Mouse (Mus musculus) retina, postnatal 1 day (tissue): ENCODE data around the gene Tfdp2.
"Not testable (repeated sequence)": the region's sequence is repeated elsewhere in the genome, so short reads cannot be mapped to it uniquely, and the experiment has no call there.

Source experiments
- DNase-seq: peaks from one replicate; pipeline ENCODE4 v3.0.0-alpha.2; 2012

Gene Tfdp2

DNA sequence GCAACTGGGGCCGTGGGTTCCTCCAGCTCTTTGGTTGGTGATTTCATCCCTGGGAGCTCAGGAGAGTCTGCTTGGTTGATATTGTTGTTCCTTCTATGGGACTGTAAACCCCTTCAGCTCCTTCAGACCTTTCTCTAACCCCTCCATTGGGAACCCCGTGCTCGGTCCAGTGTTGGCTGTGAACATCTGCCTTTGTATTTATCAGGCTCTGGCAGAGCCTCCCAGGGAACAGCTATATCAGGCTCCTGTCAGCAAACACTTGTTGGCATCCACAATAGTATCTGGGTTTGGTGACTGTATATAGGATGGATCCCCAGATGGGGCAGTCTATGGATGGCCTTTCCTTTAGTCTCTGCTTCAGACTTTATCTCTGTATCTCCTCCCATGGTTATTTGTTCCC is 116.0 kb downstream of the Tfdp2 start:
- no peak for DNase-seq

GRCm38 (mm10) chr9:96319333-96319732 is 123.3 kb downstream of the Tfdp2 start:
- no peak for DNase-seq

GRCm38 (mm10) chr9:96320551-96320980 is 124.5 kb downstream of the Tfdp2 start:
- DNase-seq, result no peak

DNA sequence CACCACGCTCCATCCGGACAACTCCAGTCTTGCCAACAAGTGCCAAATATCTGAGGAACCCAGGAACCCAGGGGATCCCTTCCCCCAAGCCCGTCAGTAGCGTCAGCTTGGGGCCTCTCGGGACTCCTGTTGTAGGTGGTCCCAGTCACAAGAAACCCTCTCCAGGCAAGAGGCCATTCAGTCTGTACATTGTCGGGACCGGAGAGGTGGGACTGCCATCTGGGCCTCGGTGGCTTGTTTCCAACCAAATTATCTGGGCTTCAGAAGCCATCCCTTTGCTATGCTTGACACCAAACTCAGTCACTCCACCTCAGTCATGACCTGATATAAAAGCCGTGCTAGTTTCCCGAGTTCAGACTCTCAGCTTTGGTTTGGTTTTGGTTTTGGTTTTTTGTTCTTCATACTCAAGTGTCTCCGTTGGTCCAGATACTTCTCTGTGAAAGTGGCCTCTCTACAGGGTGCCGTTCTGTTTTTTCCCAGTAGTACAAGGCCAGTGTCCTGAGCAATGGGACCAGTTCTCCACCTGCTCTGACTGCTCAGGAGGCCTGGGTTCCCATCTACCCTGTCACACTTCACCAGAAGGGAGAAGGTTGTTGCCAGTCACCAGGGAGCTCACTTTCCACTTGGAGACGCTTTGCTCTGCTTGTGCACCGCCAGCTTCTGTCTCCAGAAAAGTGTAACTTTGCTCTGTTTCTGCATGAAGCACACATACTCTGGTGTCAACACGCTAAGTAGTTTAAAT is 126.5 kb downstream of the Tfdp2 start:
- no peak for DNase-seq

DNA sequence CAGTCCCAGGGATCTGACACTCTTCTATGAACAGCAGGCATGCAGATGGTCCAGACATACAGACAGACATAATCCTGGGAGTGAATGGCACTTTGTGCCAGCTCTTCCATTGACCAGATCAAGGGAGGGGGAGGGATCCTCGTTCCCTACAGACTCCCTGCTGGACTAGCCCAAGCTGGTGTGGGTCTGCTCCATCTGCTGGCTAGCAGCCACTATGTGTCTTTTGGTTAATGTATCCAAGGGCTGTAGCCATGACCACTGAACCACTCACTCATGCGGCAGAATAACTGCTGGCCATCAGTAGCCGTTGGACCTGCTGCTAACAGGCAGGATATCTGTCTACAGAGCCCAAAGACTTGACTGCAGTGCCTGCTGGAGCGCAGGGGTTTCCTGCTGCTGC is 128.4 kb downstream of the Tfdp2 start:
- DNase-seq, result peak; percentile 86

GRCm38 (mm10) chr9:96326496-96326923 is 130.4 kb downstream of the Tfdp2 start:
- no peak for DNase-seq

GRCm38 (mm10) chr9:96328226-96328625 is 132.2 kb downstream of the Tfdp2 start:
- no peak for DNase-seq

- DNase-seq, result no peak
Observed at GRCm38 (mm10) chr9:96331146-96331545, 135.1 kb downstream of the Tfdp2 start.

GRCm38 (mm10) chr9:96345750-96346149 is 149.7 kb downstream of the Tfdp2 start:
- DNase-seq, result no peak

- DNase-seq, result no peak
Observed at GRCm38 (mm10) chr9:96348885-96349284, 152.8 kb downstream of the Tfdp2 start.

- peak; percentile 79 for DNase-seq
Observed at GRCm38 (mm10) chr9:96350010-96350409, 153.9 kb downstream of the Tfdp2 start.

DNA sequence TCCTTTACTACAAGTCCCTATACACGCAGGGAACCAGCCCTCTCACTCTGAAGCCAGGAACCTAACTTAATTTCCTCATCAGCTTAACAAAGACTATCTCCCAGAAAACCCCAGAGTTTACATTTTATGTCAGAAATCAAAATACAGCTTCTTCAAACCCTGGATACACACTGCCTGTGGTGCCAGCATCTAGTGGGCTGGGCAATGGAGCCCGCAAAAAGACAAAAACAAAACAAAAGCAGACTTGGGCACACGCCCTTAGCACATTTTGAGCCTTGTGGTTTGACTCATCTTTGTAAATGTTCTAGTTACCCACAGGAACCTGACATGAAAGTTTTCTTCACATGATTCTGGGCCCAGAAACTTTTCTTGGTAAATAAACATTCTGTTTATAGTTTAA is 154.4 kb downstream of the Tfdp2 start:
- no peak for DNase-seq

GRCm38 (mm10) chr9:96351771-96352170 is 155.7 kb downstream of the Tfdp2 start:
- DNase-seq, result not testable (repeated sequence)

DNA sequence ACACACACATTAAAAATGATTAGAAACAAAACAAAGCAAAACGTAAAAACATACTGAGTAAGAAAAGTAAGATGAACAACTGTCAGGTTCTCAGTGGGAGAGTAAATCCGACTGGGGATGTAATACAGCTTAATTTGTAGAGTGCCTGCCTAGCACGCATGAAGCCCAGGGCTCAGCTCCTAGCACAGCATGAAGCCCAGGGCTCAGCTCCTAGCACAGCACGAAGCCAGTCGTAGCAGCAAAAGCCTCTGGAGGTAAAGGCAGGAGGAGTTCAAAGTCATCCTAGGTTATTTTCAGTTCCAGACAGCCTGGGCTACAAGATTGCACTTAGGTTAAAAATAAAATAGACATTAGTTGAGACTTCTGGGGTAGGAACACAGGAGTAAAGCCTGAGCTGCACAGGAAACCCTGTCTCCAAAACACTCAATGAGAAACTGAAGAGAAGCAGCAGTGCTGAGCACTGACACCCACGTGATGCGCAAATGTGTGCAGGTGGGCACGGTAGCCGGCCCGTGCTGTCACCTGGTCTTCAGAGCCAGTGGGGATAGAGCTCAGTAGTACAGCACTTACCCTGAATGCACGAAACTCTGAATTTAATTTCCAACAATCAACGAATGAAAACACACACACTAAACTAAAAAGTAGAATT is 157.2 kb downstream of the Tfdp2 start:
- DNase-seq, result no peak

- DNase-seq, result peak; percentile 16
Observed at GRCm38 (mm10) chr9:96353799-96354198, 157.7 kb downstream of the Tfdp2 start.

DNA sequence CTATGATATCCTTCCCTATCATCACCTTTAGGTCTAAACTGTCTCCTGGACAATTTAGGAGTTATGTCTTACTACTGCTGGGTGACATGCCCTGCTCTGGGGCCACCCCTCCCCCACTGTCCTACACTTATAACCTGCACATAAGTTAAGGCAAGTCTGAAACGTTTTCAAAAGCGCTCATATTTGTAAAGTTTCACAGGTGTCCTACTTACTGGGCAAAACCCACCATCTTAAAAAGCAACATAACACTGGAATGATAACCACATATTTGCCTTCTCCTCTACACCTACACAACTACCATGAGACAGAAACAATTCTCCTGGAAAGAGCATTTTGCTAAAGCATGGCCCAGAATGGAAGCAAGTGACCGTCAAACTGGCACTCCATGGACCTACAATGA is 164.0 kb downstream of the Tfdp2 start:
- DNase-seq, result no peak

DNA sequence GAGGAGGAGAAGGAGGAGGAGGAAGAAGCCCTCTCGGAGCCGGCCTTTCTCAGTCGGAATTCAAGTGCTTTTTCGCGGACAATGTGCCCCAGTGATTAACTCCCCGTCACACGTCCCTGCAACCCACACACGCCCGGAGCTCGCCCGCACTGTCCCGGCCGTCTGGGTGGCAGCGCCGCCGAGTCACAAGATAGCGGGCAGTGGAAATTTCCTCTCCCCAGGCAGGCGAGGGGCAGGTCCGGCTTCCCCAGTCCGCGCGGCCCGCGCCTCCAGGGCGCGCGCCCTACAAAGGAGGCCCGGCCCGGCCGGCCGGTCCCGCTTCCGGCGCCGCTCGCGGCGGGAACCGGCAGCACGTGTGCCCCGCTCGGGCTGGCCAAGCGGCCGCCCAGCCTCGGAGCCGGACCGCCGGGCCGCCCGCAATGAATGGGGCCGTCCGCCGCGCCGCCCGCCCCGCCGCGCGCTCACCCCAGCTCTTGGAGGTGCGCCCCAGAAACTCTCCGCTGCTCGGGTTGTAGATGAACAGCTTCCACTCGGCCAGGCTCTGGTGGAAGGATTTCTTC is 167.6 kb downstream of the Tfdp2 start:
- DNase-seq, result peak; percentile 72

- DNase-seq, result peak; percentile 97
Observed at GRCm38 (mm10) chr9:96364141-96364838, 168.2 kb downstream of the Tfdp2 start, which contains the start of gene Atp1b3. TSS of gene Atp1b3 (minus strand) at chr9:96364442.

DNA sequence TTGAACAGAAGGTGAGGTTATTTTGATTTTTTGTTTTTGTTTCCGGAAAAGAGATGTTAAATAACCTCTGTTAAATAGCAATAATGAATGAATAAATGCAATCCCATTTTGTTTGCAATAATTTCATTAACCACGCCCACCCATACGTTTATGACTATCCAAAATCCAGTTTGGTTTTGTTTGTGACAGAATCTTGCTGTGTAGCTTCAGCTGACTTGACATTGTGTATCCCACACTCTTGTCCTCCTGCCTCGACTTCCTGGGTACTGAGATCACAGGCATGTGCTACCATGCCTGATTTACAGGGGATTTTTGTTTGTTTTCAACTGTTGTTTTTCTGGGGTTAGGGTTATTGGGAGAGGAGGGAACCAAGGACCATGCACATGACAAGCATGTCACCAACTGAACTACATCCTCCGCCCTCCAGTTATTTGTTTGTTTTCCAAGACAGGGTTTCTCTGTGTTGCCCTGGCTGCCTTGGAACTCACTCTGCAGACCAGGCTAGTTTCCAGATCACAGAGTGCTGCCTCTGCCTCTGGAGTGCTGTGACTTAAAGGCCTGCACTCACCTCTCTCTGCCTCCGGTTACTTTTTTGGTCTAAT is 169.3 kb downstream of the Tfdp2 start:
- DNase-seq, result no peak

DNA sequence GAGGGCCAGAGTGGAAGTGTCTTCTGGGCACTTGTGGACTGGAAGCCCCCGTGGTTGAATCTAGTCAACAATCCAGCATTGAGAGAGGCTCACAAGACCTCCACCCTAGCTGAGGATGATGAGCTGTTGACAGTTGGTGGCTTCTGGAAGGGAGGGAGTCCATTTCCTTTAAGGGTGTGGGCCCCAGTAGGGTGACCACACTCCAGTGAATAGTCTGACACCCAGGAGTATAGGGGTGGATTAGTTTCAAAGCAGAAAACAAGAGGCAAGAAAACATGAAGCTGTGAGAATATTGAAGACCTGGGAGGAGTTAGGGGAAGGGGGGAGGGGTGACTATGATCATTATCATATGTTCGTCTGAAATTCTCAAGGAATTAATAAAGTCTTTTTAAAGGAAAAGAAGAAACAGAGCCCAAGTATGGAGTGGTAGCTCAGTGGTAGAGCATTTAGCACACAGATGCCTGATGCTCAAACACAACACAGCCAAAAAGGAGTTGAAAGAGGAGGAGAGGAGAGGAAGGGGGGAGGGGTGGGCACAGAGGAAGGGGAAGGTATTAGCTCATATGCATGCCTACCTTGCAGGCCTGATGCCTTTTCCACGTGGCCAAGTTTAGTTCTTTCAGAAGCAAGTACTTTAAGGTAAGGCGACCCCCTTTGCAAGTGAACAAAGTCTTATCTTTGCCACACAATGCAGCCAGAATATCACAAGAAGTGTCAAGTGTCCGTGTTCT is 173.7 kb downstream of the Tfdp2 start:
- no peak for DNase-seq

- no peak for DNase-seq
Observed at GRCm38 (mm10) chr9:96371075-96371474, 175.0 kb downstream of the Tfdp2 start.
